Mouse (Mus musculus): ENCODE measurements around the gene Sh3glb2.

GRCm38 (mm10) chr2:30342061-30342460, 17.1 kb downstream of the Sh3glb2 start:
- TF ChIP-seq CTCF (IDR thresholded peaks at IDR 0.05; ENCODE audit: borderline replicate concordance, control insufficient read depth, extremely low read depth, insufficient read depth, low read length, poor library complexity): no peak
- TF ChIP-seq POLR2A (IDR thresholded peaks at IDR 0.05; ENCODE audit: control insufficient read depth, extremely low read depth, insufficient read depth, low read length, poor library complexity): no peak
